Mouse (Mus musculus): ENCODE measurements around the gene Chd6. TPM values are rescaled to one million over a fixed set of nuclear protein-coding genes. Genes with fewer than 3 reads are reported as not detected.

Gene Chd6
- total RNA-seq, 2 experiments from 2014 or later: 18.0 to 21.0 TPM

DNA sequence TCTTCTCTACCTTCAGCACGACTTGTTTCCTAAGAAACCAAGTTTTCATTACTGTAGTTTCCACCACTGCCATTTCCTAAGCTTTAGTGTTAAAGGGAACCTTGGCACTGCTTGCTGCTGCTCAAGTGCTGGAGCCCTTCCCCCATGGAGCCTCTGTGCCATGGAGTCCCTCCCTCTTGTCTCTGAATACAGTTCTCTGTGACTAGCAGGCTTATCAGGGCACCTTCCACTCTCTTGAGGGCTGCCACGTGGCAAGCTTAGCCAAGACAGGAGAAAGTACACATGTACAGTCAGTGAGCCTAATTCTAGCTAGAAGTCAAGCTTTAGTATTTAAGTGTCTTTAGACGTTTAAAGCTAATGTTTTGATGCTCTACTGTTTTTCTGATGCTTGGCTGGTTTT lies 104.5 kb downstream of the Chd6 start:
- TF ChIP-seq CTCF (IDR thresholded peaks at IDR 0.05): no peak
- DNase-seq: no peak
- intact Hi-C loops (cut with DNase I): no loop called here
- no peak overlapping the region for H3K4me3 ChIP-seq
- H3K27ac ChIP-seq: no peak overlapping the region

DNA sequence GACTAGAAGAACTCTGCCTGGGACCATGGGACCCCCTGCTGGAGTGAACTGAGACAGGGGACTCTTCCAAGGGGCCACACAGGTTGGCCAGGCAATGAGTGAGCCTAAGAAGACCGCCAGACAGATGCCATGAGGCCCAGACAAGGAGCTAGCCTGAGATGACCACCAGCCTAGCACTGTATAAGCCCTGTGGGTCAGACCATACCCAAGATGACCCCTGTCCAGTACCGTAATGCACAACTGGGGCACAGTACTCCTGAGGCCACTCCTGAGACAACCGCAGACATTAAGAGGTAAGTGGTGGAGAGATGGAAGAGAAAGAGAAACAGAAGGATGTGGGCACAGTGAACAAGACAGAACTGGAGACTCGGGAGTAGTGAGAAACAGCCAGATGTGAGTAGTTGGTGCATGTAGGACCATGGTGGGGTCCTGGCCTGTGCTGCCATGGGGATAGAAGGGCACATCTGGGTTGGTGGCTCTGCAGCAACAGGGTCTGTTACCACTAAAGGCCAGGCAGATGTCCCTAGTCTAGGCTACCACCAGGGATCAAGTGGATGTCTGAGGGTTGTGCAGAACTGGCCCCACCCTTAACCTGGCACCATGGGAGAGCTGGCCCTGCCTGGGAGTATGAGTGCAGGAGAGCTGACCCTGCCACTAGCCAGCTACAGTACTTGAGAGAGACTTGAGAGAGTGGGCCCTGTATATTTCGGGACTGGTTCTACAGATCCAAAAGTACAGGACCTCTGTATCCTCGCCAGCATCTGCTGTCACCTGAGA lies 111.7 kb downstream of the Chd6 start:
- DNase-seq: no peak
- H3K27ac ChIP-seq: no peak overlapping the region
- intact Hi-C loops (cut with DNase I): no loop called here

DNA sequence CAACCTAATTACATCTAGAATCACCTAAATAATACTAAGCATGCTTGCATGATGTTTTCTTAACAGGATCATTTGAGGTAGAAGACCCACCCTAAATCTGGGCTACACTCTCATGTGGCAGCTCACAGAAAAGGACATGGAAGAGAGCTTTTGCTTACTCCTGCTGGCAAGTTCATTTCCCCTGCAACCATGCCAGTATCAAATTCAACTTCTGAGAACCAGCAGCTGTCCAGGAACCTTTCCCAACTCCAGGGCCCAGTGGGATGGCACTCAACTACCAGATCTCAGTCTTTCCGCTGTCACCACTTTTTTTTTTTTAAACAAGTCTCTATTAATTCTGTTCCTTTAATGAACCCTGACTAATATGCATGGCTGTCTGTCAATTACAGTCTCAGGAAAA lies 114.7 kb downstream of the Chd6 start:
- H3K27ac ChIP-seq: peak overlapping the region; percentile 73
- H3K4me3 ChIP-seq: no peak overlapping the region
- TF ChIP-seq CTCF (IDR thresholded peaks at IDR 0.05): no peak
- intact Hi-C loops (cut with DNase I): no loop called here
- DNase-seq: peak; percentile 74

More for the DNA sequence above, 111.7 kb downstream of the Chd6 start:
- no peak for TF ChIP-seq CTCF (IDR thresholded peaks at IDR 0.05)
- H3K4me3 ChIP-seq: no peak overlapping the region

DNA sequence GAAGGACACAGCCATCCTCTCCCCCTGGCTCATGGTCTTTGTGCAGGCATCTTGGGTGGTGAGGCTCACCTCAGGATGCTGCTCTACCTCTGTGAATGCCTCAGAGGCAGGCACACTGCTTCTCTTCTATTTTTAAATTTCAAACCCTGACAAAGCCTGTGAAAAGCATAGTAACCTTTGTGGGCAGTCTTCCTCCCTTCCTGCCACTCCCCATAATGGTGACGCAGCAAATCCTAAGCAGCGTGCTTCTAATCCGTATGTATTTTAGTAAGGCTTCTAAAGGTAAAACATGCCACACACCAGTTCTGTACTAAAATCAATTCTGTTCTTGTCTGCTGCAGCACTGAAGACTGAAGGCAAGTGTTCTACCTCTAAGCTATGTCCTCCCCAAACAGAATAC lies 116.4 kb downstream of the Chd6 start:
- no peak for DNase-seq
- H3K27ac ChIP-seq: no peak overlapping the region
- intact Hi-C loops (cut with DNase I): no loop called here
- TF ChIP-seq CTCF (IDR thresholded peaks at IDR 0.05): no peak
- H3K4me3 ChIP-seq: no peak overlapping the region

DNA sequence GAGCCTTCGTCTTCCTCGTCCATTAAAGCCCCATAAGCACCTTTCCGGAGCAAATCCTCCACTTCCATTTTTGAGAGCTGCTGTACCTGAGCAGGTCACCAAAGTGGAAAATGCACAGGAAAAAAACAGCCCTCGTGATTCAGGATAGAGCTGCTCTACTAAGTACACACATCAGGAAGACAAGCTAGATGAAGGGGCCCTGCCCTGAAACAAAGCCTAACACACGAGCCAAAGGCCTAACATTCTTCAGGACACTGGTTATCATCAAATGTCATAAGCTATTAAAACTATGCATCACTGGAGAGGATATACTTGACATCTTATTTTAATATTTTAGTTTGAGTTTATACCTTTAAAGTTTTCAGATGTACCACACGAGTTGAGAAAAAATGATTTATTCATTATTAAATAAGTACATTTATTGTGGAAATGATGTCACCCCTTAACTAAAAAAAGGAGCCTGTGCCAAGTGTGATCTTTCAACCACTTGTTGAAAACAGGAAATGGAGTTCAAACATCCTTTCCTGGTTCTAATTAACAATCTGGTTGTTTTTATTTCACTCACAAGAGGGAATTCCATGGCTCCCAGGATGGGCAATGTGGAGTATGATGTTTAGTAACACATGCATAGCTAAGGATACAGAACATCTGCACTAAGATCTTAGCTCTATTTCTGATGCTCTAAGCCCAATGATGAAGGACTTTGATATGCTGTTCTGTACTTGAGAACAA lies 118.4 kb downstream of the Chd6 start:
- intact Hi-C loops (cut with DNase I): no loop called here
- no peak for DNase-seq
- Histone ChIP-seq H3K4me3 (no peak overlapping the region), H3K27ac (peak overlapping the region; percentile 28; the same call in 1 of the 2 replicates)
- TF ChIP-seq CTCF (IDR thresholded peaks at IDR 0.05): no peak

- no peak overlapping the region for H3K27ac ChIP-seq
- no peak for TF ChIP-seq CTCF (IDR thresholded peaks at IDR 0.05)
- intact Hi-C loops (cut with DNase I): no loop called here
- H3K4me3 ChIP-seq: no peak overlapping the region
- DNase-seq: no peak
Observed at GRCm38 (mm10) chr2:160987503-160987902, 121.4 kb downstream of the Chd6 start.

GRCm38 (mm10) chr2:160982636-160983035 lies 126.2 kb downstream of the Chd6 start:
- H3K27ac ChIP-seq: peak overlapping the region; percentile 21
- DNase-seq: no peak
- intact Hi-C loops (cut with DNase I): no loop called here
- peak overlapping the region; percentile 43 for H3K4me3 ChIP-seq
- no peak for TF ChIP-seq CTCF (IDR thresholded peaks at IDR 0.05)

DNA sequence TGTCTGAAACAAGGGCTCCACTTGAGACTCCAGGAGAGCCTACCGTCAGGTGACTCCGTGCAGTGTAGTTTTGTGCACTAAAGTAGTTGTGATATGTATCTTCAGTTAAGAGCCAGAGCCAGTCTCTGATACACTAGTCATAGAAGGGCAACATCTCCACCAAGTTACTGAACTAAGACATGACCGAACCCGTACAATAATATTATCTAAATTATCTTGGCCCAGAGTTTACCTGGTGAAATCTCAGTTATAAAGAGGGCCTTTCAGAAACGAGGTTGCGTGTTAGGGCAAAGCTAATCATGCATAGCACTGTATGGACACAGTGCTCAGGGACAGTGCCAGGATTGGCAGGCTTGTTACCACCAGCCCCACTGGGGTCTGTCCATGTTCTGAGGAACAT lies 127.1 kb downstream of the Chd6 start:
- DNase-seq: no peak
- Histone ChIP-seq H3K27ac (peak overlapping the region; percentile 21), H3K4me3 (peak overlapping the region; percentile 43)
- TF ChIP-seq CTCF (IDR thresholded peaks at IDR 0.05): no peak
- intact Hi-C loops (cut with DNase I): no loop called here

- no peak for DNase-seq
- no peak for TF ChIP-seq CTCF (IDR thresholded peaks at IDR 0.05)
- intact Hi-C loops (cut with DNase I): no loop called here
- Histone ChIP-seq H3K4me3 (no peak overlapping the region), H3K27ac (no peak overlapping the region)
Observed at GRCm38 (mm10) chr2:160978651-160979050, 130.2 kb downstream of the Chd6 start.

- H3K27ac ChIP-seq: no peak overlapping the region
- intact Hi-C loops (cut with DNase I): no loop called here
Observed at GRCm38 (mm10) chr2:160977248-160977647, 131.6 kb downstream of the Chd6 start.

DNA sequence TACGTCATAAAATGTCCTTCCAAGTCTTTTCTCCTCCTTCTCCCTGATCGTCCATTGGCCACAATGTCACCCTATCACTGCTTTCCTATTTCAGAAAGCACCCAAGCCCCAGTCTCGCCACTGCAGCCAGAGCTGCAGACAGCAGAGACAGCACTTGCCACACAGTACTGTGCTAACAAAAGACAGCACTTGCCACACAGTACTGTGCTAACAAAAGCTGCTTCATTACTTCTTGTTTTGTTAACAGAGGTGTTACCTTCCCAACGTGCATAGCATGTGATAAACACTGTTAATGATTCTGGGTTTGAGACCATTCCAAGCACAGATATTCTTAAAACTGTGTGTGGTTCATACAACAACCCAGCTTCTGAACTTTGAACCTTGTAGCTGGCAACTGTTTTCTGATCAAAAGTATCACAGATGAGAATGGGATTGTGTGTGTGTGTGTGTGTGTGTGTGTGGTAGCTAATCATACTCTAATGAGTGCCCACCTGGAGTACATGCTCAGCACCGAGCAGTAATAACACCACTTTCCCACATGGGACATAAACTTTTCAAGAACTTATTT lies 135.1 kb downstream of the Chd6 start:
- no peak for TF ChIP-seq CTCF (IDR thresholded peaks at IDR 0.05)
- DNase-seq: no peak

More at GRCm38 (mm10) chr2:160977248-160977647, 131.6 kb downstream of the Chd6 start:
- no peak overlapping the region for H3K4me3 ChIP-seq
- no peak for DNase-seq
- no peak for TF ChIP-seq CTCF (IDR thresholded peaks at IDR 0.05)

GRCm38 (mm10) chr2:160972103-160972792 lies 136.6 kb downstream of the Chd6 start:
- no peak overlapping the region for H3K27ac ChIP-seq
- H3K4me3 ChIP-seq: no peak overlapping the region
- no peak for DNase-seq
- intact Hi-C loops (cut with DNase I): no loop called here
- TF ChIP-seq CTCF (IDR thresholded peaks at IDR 0.05): no peak

More for the DNA sequence above, 135.1 kb downstream of the Chd6 start:
- no peak overlapping the region for H3K27ac ChIP-seq
- intact Hi-C loops (cut with DNase I): no loop called here
- no peak overlapping the region for H3K4me3 ChIP-seq

Measured in gastrocnemius, adult 2 months (tissue).